Mouse (Mus musculus): Measurements from ENCODE around the gene Nin. TPM values are rescaled to one million over a fixed set of nuclear protein-coding genes. Genes with fewer than 3 reads are reported as not detected.

Gene Nin
- total RNA-seq, 2 experiments from 2014 or later = 67.4 to 82.6 TPM

DNA sequence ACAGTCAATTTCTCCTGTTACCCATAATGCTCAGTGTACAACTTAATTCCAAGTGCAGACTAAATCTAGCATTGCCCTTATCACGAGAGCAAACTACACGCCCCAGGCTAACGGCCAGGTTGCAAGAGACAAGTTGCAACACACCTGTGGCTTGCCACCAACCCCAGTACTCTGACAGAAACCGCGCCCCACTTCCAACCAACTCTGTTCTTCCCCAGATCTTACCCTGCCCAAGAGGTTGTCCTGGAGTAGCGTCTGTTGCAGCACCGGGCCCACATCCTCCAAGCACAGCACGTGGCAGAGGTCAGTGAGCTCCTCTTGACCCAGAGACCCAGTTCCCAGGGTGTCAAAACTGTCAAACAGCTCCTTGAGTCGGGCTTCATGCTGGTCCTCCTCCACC, 11.1 kb downstream of the Nin start:
- no peak overlapping the region for H3K4me3 ChIP-seq
- DNase-seq (ENCODE audit: extremely low spot score in 1 of 2, low spot score in 2 of 2) = no peak
- H3K27ac ChIP-seq = no peak overlapping the region
- no peak for TF ChIP-seq CTCF (IDR thresholded peaks at IDR 0.05)
- intact Hi-C loops (cut with DNase I) = no loop called here

DNA sequence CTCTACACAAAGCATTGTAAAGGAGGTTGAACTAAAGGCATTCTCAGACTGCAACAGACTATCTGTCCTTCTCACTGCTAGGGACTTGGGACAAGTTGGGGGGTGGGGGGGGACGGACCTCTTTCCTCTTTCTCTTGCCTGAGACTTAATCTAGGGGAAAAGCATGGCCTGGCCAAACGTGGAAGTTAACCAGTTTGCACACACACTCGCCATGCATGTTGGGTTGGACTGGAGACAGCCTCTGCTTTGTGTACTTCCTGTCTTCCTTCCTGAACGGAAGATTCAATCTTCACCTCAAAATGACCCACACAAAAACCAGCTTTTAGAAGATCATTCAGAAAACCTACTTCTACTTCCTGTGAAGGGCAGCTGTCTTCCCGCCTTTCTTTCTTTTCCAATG, 11.7 kb downstream of the Nin start:
- H3K27ac ChIP-seq = no peak overlapping the region
- DNase-seq (ENCODE audit: extremely low spot score in 1 of 2, low spot score in 2 of 2) = no peak
- TF ChIP-seq CTCF (IDR thresholded peaks at IDR 0.05) = no peak
- intact Hi-C loops (cut with DNase I) = no loop called here
- no peak overlapping the region for H3K4me3 ChIP-seq

DNA sequence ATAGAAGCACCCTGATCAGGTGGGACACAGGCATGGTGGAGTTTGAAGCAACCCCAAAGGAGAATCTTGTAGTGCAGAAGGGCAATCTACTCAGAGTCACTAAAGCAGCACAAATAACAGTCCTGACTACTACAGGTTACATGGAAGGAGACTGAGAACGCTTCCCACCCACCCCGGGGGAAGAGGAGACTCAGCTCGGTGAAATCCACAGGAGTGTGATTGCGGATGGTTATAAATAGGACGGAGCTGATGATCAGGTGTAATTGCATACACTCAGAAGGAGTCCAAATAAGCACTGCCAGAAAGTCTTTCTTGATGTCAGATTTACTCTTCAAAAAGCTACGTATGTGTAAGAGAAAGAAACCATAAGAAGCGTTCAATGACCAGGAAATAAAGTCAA, 15.6 kb downstream of the Nin start:
- Histone ChIP-seq H3K27ac (no peak overlapping the region), H3K4me3 (no peak overlapping the region)
- DNase-seq (ENCODE audit: extremely low spot score in 1 of 2, low spot score in 2 of 2) = no peak
- TF ChIP-seq CTCF (IDR thresholded peaks at IDR 0.05) = no peak
- intact Hi-C loops (cut with DNase I) = no loop called here

DNA sequence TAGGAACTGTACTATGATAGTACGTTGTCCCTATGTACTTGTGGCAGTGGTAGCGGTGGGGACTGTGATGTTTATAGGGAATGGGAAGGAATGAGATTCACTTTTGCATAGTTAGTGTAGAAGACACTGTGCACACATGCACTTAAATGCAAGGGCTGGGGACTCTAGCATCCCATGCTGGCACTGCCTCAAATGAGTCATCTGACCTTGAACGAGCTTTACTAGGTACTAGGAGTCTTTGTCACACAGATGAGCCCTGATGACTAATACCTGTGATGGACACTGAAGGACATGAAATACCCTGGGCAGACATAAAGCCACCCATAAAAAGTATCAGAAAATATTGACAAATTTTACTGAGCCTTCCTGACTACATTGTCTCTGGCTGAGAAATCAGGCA, 16.2 kb downstream of the Nin start:
- Histone ChIP-seq H3K4me3 (no peak overlapping the region), H3K27ac (no peak overlapping the region)
- intact Hi-C loops (cut with DNase I) = no loop called here
- no peak for DNase-seq (ENCODE audit: extremely low spot score in 1 of 2, low spot score in 2 of 2)
- no peak for TF ChIP-seq CTCF (IDR thresholded peaks at IDR 0.05)

DNA sequence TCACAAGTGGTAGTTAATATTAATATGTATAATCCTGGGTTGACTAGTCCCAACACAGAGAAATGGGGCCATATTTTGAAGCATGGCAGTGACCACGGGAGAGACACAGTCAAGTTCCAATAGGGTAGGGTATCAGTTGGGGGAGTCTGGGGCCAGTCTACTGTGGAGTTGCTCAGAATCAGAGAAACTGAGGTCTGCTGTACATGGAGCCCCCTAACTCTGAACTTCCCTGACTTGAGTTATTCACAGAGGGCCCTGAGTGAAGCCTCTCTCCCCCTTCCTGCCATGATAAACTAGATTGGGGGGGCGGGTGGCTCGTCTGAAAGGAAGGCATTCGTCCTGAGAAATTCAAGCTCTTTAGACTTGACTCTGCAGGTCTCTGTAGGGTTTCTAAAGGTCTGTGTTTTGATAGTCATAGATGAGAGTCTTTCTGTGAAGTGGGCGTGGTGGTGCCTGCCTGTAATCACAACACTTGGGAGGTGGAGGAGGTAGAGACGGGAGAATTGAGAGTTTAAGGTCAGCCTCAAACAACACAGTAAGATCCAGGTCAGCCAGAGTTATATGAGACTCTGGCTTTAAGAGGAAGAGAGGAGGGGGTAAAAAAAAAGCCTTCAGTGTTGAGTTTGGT, 20.1 kb downstream of the Nin start:
- no peak for DNase-seq (ENCODE audit: extremely low spot score in 1 of 2, low spot score in 2 of 2)
- TF ChIP-seq CTCF (IDR thresholded peaks at IDR 0.05) = no peak
- Histone ChIP-seq H3K27ac (no peak overlapping the region), H3K4me3 (no peak overlapping the region)
- intact Hi-C loops (cut with DNase I) = no loop called here

DNA sequence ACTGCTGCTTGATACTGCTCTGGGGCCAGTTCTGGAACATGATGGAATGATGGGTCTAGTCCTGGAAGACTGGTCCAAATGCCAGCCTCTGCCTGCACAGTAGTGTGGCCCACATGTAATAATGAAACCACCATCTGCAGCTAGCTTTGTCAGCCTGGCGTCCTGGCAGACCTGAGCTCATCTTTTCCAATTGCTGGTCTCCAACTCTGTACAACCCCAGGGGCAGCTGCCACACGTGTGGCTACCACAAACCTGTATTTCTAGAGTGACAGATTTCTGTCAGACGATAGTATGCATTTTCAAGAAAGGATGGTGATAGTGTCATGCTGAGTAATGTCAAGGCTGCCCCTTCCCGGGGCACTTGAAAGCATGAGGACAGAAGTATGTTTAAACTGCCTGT, 25.2 kb downstream of the Nin start:
- TF ChIP-seq CTCF (IDR thresholded peaks at IDR 0.05) = no peak
- DNase-seq (ENCODE audit: extremely low spot score in 1 of 2, low spot score in 2 of 2) = no peak
- H3K4me3 ChIP-seq = no peak overlapping the region
- intact Hi-C loops (cut with DNase I) = no loop called here
- no peak overlapping the region for H3K27ac ChIP-seq

DNA sequence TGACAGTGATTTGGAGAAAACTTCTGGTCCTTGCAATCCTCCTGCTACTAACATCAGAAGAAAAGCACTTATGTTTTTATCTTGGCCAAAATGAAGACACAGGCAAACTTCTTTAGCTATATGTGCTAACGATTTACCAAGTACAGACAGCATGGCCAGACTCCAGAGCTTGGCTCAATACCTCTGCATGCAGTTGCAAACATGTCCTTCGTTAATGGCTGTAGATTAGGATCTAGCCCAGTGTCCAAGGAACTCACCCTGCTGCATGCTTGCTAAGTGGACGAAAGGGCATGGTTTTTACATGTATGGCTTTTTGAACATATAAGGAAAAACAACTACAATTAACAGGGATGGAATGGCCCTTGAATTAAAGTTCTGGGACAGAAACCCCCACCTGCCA, 28.2 kb downstream of the Nin start:
- intact Hi-C loops (cut with DNase I) = no loop called here
- DNase-seq (ENCODE audit: extremely low spot score in 1 of 2, low spot score in 2 of 2) = no peak
- TF ChIP-seq CTCF (IDR thresholded peaks at IDR 0.05) = no peak
- H3K27ac ChIP-seq = no peak overlapping the region
- H3K4me3 ChIP-seq = no peak overlapping the region

DNA sequence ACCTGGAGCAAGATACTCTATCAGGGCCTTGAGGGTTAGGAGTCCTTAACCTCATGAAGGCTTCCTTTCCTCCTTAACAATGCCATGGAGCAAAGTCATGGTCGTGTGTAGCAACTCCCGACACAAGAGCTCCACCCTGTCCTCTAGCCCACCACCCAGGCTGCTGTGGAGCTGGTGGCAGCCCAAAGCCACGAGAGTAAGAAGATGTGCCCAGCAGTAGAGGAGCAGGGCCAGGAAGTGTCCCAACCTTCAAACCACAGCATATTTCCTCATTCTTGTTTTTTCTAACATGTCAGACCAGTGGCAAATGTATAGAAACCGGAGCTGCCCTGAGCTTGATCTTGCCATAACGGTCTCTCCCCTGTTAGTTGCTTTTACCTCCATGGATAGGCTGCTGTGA, 29.3 kb downstream of the Nin start:
- no peak for DNase-seq (ENCODE audit: extremely low spot score in 1 of 2, low spot score in 2 of 2)
- no peak overlapping the region for H3K27ac ChIP-seq
- TF ChIP-seq CTCF (IDR thresholded peaks at IDR 0.05) = no peak
- H3K4me3 ChIP-seq = no peak overlapping the region
- intact Hi-C loops (cut with DNase I) = no loop called here

DNA sequence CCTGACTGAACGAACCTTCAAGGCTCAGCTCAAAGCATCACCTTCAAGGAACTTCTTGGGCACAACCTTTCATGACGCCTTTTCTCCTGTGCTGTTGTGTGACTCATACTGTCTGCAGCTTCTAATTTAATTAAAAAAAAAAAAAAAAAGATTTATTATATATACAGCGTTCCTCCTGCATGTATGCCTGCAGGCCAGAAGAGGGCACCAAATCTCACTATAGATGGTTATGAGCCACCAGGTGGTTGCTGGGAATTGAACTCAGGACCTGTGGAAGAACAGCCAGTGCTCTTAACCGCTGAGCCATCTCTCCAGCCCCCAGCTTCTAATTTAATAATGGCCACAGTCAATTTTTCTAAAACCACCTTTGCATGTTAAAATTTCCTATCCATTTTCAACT, 29.8 kb downstream of the Nin start:
- TF ChIP-seq CTCF (IDR thresholded peaks at IDR 0.05) = peak; percentile 31
- H3K4me3 ChIP-seq = no peak overlapping the region

DNA sequence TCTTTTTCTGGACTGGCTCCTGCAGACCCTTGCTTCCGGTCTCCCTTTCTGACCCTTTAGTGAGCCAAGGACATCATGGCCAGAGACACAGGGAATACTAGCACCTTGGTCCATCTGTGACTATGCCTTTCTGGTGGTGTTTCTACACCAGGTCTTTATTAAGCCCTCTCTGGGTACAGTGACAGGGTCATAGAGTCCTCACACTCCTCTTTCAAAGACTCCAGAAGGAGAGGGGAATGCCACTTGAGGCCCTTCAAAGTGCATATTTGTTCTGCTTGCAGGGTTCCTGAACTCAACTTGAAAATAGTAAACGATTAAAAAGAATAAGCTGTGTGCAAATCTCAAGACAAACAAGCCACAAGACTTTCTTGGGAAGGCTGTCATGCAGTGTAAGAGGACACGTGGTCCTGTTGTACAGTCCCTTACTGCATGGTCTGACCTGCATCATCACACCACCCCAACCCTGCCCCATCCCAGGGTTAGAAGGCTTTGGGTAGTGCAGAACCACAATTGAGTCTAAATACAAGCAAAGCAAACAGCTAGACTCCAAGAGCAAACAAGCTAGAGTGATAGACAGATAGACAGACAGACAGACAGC, 30.5 kb downstream of the Nin start:
- H3K4me3 ChIP-seq = no peak overlapping the region
- H3K27ac ChIP-seq = no peak overlapping the region
- intact Hi-C loops (cut with DNase I) = no loop called here
- DNase-seq (ENCODE audit: extremely low spot score in 1 of 2, low spot score in 2 of 2) = no peak
- TF ChIP-seq CTCF (IDR thresholded peaks at IDR 0.05) = no peak

More for the DNA sequence above, 29.8 kb downstream of the Nin start:
- DNase-seq (ENCODE audit: extremely low spot score in 1 of 2, low spot score in 2 of 2) = no peak
- intact Hi-C loops (cut with DNase I) = no loop called here
- H3K27ac ChIP-seq = no peak overlapping the region

DNA sequence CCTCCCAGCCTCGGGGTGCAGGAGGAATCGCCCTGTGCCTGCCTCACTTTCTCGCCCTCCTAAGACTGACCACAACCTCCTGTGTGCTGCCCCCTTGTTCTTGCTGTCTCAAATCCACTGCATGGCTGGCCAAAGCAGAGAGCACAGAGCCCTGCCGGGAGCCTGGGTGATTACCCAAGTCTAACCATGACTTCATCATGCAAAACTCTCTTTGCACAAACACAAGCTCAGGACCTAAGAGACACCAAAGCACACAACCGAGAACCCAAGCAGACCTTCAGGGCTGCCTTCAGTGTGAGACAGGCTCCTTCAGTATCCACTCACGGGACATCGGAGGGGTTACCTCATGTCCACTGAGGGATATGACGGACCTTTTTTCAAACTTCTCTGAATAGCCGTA, 31.0 kb downstream of the Nin start:
- H3K4me3 ChIP-seq = no peak overlapping the region

DNA sequence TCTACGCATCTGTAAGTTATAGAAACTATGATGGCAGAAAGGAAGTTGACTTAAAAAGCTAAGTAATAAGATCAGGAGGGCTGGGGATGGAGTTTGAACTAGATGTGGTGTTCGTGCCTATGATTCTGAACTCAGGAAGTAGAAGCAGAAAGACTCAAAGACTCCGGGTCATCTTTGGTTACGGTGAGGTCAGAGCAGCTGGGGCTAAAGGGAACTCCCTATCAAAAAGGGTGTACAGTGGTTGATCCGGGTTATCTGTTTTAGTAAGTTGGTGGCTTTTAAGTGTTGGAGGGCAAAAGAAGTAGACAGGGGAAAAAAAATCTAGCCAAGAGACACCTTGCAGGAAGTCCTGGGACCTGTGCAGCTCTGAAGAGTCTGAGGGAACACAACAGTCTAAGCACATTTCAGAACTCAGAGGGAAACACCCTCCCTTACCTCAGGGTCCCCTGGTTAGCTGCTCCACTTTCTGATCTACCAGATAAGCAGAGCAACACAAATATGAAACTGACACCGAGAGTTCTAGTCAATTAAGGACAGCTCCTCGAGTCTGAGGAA, 35.0 kb downstream of the Nin start:
- DNase-seq (ENCODE audit: extremely low spot score in 1 of 2, low spot score in 2 of 2) = no peak
- intact Hi-C loops (cut with DNase I) = no loop called here
- no peak overlapping the region for H3K27ac ChIP-seq
- no peak for TF ChIP-seq CTCF (IDR thresholded peaks at IDR 0.05)
- H3K4me3 ChIP-seq = no peak overlapping the region

More for the DNA sequence above, 31.0 kb downstream of the Nin start:
- intact Hi-C loops (cut with DNase I) = no loop called here
- no peak overlapping the region for H3K27ac ChIP-seq
- TF ChIP-seq CTCF (IDR thresholded peaks at IDR 0.05) = no peak
- no peak for DNase-seq (ENCODE audit: extremely low spot score in 1 of 2, low spot score in 2 of 2)

DNA sequence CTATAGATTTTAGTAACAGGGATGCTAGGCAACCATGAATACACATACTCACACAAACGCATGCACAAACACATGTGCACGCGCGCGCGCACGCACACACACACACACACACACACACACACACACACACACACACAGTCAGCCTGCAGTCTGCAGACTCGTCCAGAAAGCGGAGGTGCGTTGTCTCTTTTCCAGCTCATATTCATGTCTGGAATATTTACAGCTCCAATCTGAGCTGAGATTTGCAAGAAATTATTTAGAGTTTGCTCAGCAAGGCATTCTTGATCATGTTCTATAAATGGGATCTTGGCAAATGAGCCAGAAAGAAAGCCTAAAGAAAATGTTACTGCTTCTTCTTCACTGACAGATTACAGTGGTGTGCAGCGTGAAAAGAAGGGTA, 37.0 kb downstream of the Nin start:
- no peak for DNase-seq (ENCODE audit: extremely low spot score in 1 of 2, low spot score in 2 of 2)
- Histone ChIP-seq H3K4me3 (no peak overlapping the region), H3K27ac (peak overlapping the region; percentile 61)
- no peak for TF ChIP-seq CTCF (IDR thresholded peaks at IDR 0.05)
- intact Hi-C loops (cut with DNase I) = no loop called here

Data from left cerebral cortex, adult 2 months (tissue).